Mouse (Mus musculus): Measurements from ENCODE around the gene Mrtfb.

DNA sequence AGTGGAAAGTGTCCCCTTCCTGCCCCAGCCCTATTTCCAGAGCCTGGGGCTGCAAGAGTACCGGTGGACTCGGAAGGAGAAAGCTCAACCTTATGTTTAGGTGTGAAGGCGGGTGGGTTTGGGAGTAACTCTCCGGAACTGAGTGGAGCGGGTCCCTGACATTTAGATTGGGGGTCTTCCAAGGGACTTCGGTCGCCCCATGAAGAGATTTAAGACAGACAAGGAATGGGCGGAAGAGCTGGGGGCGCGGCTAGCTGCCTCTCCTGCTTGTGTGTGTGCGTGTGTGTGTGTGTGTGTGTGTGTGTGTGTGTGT lies 190.6 kb downstream of the Mrtfb start:
- no peak for TF ChIP-seq CTCF (IDR thresholded peaks at IDR 0.05; ENCODE audit: control insufficient read depth, insufficient read depth, low read length)
- no peak for TF ChIP-seq POLR2A (IDR thresholded peaks at IDR 0.05; ENCODE audit: borderline replicate concordance, control insufficient read depth, low read depth, low read length)

Measured in bone marrow, adult 2 months (tissue).